Mouse (Mus musculus): ENCODE results near the gene Tlr11. TPM values are rescaled to one million over a fixed set of nuclear protein-coding genes. Genes with fewer than 3 reads are reported as not detected.

Gene Tlr11
- total RNA-seq (2021): not detected
- long read RNA-seq, experiment 1: 0 reads
- long read RNA-seq, experiment 2: 0 reads

- DNase-seq (ENCODE audit: low spot score in 2 of 2): no peak
Measured at GRCm38 (mm10) chr14:50357593-50357992, at the start of gene Tlr11. Gene Tlr11 (plus strand): TSS chr14:50357914.

DNA sequence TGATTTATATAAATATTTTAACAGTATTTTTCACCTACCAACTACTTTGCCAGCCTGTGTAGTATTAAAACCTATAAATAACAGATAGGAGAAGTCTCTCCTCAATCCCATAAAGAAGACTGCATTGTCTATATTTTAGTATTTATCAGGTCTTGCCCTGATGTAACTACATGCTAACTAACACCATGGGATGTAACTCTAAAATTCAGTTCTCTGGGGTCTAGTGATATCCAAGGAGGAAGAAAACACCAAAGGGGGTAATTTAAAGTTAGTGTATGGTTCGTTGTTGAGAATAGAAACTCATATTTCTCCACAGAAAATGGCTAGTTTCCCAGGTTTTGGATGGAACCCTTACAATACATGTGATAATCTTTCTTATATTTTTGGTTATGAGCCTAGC, 31.1 kb upstream of the Tlr11 start, which contains the start of gene Olfr734:
Olfr734 (minus strand) TSS at position 101 of the 400 bp plus-strand sequence.
- no peak for DNase-seq (ENCODE audit: low spot score in 2 of 2)

GRCm38 (mm10) chr14:50348796-50349195, 8.9 kb upstream of the Tlr11 start, which contains the start of gene Olfr735:
Gene Olfr735 (minus strand): TSS chr14:50348872.
- no peak for DNase-seq (ENCODE audit: low spot score in 2 of 2)

DNA sequence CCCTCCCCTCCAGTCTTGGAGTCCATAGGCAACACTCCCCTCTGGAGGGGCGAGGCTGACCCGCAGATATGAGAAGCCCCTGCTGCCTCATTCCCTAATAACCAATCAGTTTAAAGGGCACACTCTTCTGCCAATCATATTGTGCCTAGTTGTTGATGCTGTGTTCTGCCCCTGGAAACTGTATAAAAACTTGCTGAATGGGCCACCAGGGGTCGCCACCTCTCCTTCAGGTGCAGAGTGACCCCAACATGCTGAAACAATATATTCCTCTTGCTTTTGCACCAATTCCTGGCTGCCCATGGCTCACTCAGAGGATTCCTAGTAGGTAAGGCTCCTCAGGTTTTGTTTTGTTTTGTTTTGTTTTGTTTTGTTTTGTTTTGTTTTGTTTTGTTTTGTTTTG, 5.3 kb upstream of the Tlr11 start:
- peak in 1 of 2 experiments; percentile 9 for DNase-seq (ENCODE audit: low spot score in 2 of 2)

- DNase-seq (ENCODE audit: low spot score in 2 of 2): no peak
Measured at GRCm38 (mm10) chr14:50356725-50357124, 989 bp upstream of the Tlr11 start.

DNA sequence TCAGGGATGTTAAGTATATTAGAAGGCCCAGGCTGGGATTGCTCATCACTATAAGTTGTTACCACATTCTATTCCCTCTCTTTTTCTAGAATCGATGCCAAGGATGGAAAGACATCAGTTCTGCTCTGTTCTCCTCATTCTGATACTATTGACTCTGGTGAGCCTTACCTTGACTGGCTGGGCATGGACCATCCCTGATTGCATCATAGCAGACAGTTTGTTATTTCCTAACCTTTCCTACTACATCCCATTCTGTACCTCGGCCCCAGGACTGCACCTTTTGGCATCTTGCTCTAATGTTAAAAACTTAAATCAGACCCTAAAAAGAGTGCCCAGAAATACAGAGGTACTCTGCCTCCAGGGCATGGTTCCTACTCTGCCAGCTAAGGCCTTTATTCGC, 2.8 kb downstream of the Tlr11 start:
- no peak for DNase-seq (ENCODE audit: low spot score in 2 of 2)

DNA sequence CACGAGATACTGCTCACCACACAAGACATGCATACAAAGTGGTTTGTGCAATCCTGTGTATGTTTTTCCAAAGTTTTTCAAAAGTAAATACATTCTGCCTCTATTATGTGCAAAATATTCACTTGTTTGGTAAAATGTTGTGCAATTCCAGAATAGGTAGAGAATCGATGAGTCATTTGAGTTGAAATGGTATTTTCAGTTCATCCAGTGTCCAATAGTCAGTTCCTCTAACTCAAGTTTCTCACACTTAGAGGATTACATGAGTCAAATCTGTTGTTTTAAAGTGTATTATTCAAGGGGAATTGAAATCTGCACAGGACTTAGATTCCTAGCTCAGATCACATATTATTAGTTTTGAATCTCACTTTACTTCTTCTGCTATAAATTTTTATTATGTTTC, 5.8 kb downstream of the Tlr11 start:
- DNase-seq (ENCODE audit: low spot score in 2 of 2): no peak

DNA sequence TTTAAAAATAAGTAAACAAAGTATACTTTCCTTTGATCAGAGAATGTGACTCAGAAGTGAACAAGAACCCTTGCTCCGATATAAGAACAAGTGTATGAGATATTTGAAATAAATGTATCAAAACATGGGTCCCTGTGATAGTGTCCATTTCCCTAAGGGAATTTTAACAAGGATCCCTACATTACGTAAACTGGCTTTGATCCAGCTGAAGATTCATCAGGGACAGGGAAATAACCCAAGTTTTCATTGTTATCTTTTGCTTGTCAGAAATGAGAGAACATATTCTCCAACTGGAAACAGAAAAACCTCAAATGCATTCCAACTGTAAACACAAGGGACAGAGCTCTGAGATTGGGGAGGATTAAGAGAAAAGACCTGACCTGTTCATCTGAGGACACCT, 23.1 kb downstream of the Tlr11 start, which contains the start of gene Olfr736:
Olfr736 (plus strand) TSS at position 301 of the 400 bp plus-strand sequence.
- no peak for DNase-seq (ENCODE audit: low spot score in 2 of 2)

DNA sequence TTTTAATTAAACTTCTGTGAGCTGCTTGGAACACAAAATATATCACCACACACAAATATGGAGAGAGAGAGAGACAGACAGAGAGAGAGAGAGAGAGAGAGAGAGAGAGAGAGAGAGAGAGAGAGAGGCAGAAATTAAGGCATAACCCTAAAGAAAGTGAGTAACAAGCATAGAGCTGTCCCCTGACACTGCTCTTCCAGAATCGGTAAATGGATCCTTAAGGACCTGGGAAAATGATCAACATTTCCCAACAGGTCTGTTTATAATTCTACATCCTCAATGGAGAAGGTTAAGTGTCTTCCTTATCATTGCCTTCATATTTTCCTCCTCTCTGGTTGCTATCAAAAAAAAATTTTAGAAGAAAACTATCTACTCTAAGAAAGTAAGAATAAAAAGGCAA, 49.6 kb downstream of the Tlr11 start, which contains the start of gene Olfr738:
Olfr738 (plus strand) TSS at position 301 of the 400 bp plus-strand sequence.
- DNase-seq (ENCODE audit: low spot score in 2 of 2): no peak

Other genes with a start within 250 kb of the Tlr11 start
- gene Olfr727, start 234.7 kb upstream of the Tlr11 start, total RNA-seq (2021): not detected
- not detected for gene Olfr728, start 215.2 kb upstream of the Tlr11 start, total RNA-seq (2021)
- not detected for gene Olfr729, start 205.0 kb upstream of the Tlr11 start, total RNA-seq (2021)
- not detected for gene Olfr730, start 169.7 kb upstream of the Tlr11 start, total RNA-seq (2021)
- gene Olfr731, start 116.0 kb upstream of the Tlr11 start, total RNA-seq (2021): not detected
- gene Olfr732, start 73.7 kb upstream of the Tlr11 start, total RNA-seq (2021): not detected
- not detected for gene Olfr733, start 56.4 kb upstream of the Tlr11 start, total RNA-seq (2021)
- gene Olfr734, start 31.2 kb upstream of the Tlr11 start, total RNA-seq (2021): not detected
- not detected for gene Olfr735, start 9.0 kb upstream of the Tlr11 start, total RNA-seq (2021)
- not detected for gene Olfr736, start 23.2 kb downstream of the Tlr11 start, total RNA-seq (2021)
- not detected for gene Olfr738, start 49.7 kb downstream of the Tlr11 start, total RNA-seq (2021)
- not detected for gene Olfr739, start 60.7 kb downstream of the Tlr11 start, total RNA-seq (2021)
- not detected for gene Olfr740, start 87.6 kb downstream of the Tlr11 start, total RNA-seq (2021)
- not detected for gene Olfr741, start 114.8 kb downstream of the Tlr11 start, total RNA-seq (2021)
- not detected for gene Olfr742, start 145.7 kb downstream of the Tlr11 start, total RNA-seq (2021)
- not detected for gene Olfr743, start 163.9 kb downstream of the Tlr11 start, total RNA-seq (2021)